Mouse (Mus musculus): ENCODE results near the gene 1700069L16Rik. TPM values are rescaled to one million over a fixed set of nuclear protein-coding genes. Genes with fewer than 3 reads are reported as not detected.

Gene 1700069L16Rik
- polyA plus RNA-seq, 1 experiment from 2014 or later, result not detected

GRCm38 (mm10) chr5:113735345-113736112 is 11.0 kb upstream of the 1700069L16Rik start, which contains the start of gene Ficd:
Ficd (plus strand) TSS chr5:113735803.
- Histone ChIP-seq H3K9ac (ENCODE audit: low read length) (peak within 1 kb of the TSS; percentile 78), H3K4me2 (peak within 1 kb of the TSS; percentile 57), H3K4me3 (ENCODE audit: low read depth, low read length) (peak within 1 kb of the TSS; percentile 64), H3K27ac (ENCODE audit: low read depth, low read length) (peak within 1 kb of the TSS; percentile 93), H3K27me3 (ENCODE audit: control insufficient read depth, insufficient read depth, low read length) (no peaks in the 10 kb centered on the region), H3K9me3 (ENCODE audit: control insufficient read depth, low read length) (no peaks in the 10 kb centered on the region), H3K4me1 (ENCODE audit: control insufficient read depth, insufficient read depth, low read length) (peaks cover 17% of the 10 kb centered on the region), H3K36me3 (ENCODE audit: control insufficient read depth, insufficient read depth, low read length) (peaks cover 2% of the 10 kb centered on the region; the same call in 1 of the 2 replicates)
- ATAC-seq (ENCODE audit: low FRiP score) (peak; percentile 95), DNase-seq (ENCODE audit: low spot score, missing footprints) (peak; percentile 99)
- whole genome bisulfite sequencing, result 1% methylated on average over 69 of the region's 71 CpGs

- Histone ChIP-seq H3K9ac (ENCODE audit: low read length) (peak overlapping the region; percentile 69), H3K9me3 (ENCODE audit: control insufficient read depth, low read length) (no peaks in the 10 kb centered on the region), H3K27ac (ENCODE audit: low read depth, low read length) (peak overlapping the region; percentile 93), H3K36me3 (ENCODE audit: control insufficient read depth, insufficient read depth, low read length) (no peaks in the 10 kb centered on the region), H3K27me3 (ENCODE audit: control insufficient read depth, insufficient read depth, low read length) (no peaks in the 10 kb centered on the region), H3K4me3 (ENCODE audit: low read depth, low read length) (peak overlapping the region; percentile 64), H3K4me1 (ENCODE audit: control insufficient read depth, insufficient read depth, low read length) (peaks cover 21% of the 10 kb centered on the region), H3K4me2 (peak overlapping the region; percentile 57)
- 23% methylated on average over 7 of the region's 7 CpGs for WGBS
- ATAC-seq (ENCODE audit: low FRiP score) (peak; percentile 52), DNase-seq (ENCODE audit: low spot score, missing footprints) (peak; percentile 85)
These were observed 10.4 kb upstream of the 1700069L16Rik start for GRCm38 (mm10) chr5:113735023-113735344.

GRCm38 (mm10) chr5:113734376-113734775 is 9.8 kb upstream of the 1700069L16Rik start:
- WGBS, result 67% methylated on average over 5 of the region's 5 CpGs
- ATAC-seq (ENCODE audit: low FRiP score), result no peak
- no peak overlapping the region for H3K4me3 ChIP-seq (ENCODE audit: low read depth, low read length)
- no peak overlapping the region for H3K27ac ChIP-seq (ENCODE audit: low read depth, low read length)
- peaks cover 21% of the 10 kb centered on the region for H3K4me1 ChIP-seq (ENCODE audit: control insufficient read depth, insufficient read depth, low read length)
- H3K27me3 ChIP-seq (ENCODE audit: control insufficient read depth, insufficient read depth, low read length), result no peaks in the 10 kb centered on the region
- no peak for DNase-seq (ENCODE audit: low spot score, missing footprints)
- no peak overlapping the region for H3K4me2 ChIP-seq
- no peaks in the 10 kb centered on the region for H3K36me3 ChIP-seq (ENCODE audit: control insufficient read depth, insufficient read depth, low read length)
- H3K9ac ChIP-seq (ENCODE audit: low read length), result no peak overlapping the region
- H3K9me3 ChIP-seq (ENCODE audit: control insufficient read depth, low read length), result no peaks in the 10 kb centered on the region

DNA sequence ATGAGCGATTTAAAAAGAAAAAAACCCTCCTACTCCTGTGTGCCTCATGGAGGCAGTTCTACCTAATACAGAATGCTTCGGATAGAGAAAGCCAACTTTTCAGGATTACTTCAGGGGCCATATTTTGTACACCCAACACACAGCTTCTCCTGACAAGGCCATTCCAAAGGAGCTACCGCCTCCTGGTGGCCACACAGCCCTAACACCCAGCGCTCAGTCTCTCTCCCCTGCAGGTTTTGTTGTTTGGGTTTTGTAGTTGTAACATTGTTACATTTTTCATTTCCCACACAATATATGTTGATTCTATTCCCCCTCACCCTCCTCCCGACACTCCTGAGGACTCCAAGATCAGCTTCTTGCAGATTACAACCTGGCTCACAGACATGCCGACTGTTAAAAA is 7.6 kb upstream of the 1700069L16Rik start:
- no peak overlapping the region for H3K4me2 ChIP-seq
- 31% methylated on average over 6 of the region's 6 CpGs for WGBS
- no peaks in the 10 kb centered on the region for H3K36me3 ChIP-seq (ENCODE audit: control insufficient read depth, insufficient read depth, low read length)
- peaks cover 21% of the 10 kb centered on the region for H3K4me1 ChIP-seq (ENCODE audit: control insufficient read depth, insufficient read depth, low read length)
- no peaks in the 10 kb centered on the region for H3K9me3 ChIP-seq (ENCODE audit: control insufficient read depth, low read length)
- ATAC-seq (ENCODE audit: low FRiP score) (no peak), DNase-seq (ENCODE audit: low spot score, missing footprints) (peak; percentile 89)
- H3K9ac ChIP-seq (ENCODE audit: low read length), result no peak overlapping the region
- H3K27me3 ChIP-seq (ENCODE audit: control insufficient read depth, insufficient read depth, low read length), result no peaks in the 10 kb centered on the region
- H3K4me3 ChIP-seq (ENCODE audit: low read depth, low read length), result no peak overlapping the region
- no peak overlapping the region for H3K27ac ChIP-seq (ENCODE audit: low read depth, low read length)

DNA sequence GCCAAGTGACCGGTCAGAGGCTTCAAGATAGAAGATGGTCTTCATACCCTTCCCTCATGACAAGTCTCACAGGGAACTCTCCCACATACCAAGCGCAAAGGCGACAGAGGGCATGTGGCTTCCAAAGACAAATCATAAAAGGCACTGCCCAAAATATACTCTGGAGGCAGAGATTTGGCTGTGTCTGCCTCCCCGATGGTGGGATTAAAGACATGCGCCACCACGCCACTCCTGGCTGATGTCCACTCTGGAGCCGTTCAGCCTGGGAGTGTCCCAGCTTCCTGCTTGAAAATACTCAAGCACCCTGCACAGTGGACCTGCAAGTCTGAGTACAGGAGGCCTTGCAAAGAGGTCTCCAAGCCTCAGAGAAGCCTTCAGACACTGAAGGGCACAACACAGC is 6.6 kb upstream of the 1700069L16Rik start:
- no peaks in the 10 kb centered on the region for H3K9me3 ChIP-seq (ENCODE audit: control insufficient read depth, low read length)
- no peak overlapping the region for H3K4me2 ChIP-seq
- no peak overlapping the region for H3K9ac ChIP-seq (ENCODE audit: low read length)
- WGBS, result 83% methylated on average over 7 of the region's 7 CpGs
- no peak for DNase-seq (ENCODE audit: low spot score, missing footprints)
- peaks cover 12% of the 10 kb centered on the region for H3K4me1 ChIP-seq (ENCODE audit: control insufficient read depth, insufficient read depth, low read length)
- H3K4me3 ChIP-seq (ENCODE audit: low read depth, low read length), result no peak overlapping the region
- no peak for ATAC-seq (ENCODE audit: low FRiP score)
- H3K27me3 ChIP-seq (ENCODE audit: control insufficient read depth, insufficient read depth, low read length), result no peaks in the 10 kb centered on the region
- no peak overlapping the region for H3K27ac ChIP-seq (ENCODE audit: low read depth, low read length)
- no peaks in the 10 kb centered on the region for H3K36me3 ChIP-seq (ENCODE audit: control insufficient read depth, insufficient read depth, low read length)

DNA sequence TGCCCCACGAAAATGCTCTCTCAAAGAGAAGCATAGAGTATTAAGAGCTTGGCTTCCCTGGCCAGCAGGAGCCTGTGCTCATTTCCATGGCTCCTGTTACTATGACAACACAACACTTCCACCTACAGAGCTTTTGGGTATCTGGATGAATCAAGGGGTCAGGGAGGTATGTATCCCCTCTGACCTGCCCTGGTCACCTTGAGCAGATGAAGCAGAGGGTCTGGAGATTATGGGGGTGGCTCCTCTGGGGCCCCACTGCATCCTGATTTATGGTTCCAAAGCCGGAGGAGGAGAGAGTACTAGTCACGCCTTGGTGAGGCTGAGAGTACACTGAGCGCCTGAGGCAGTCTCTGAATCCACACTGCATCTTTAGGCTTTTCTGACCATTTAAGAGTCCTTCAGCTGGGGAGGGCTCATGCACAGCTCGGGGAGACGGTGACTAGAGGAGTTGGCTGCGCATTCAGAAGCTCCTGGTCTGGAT is 6.1 kb upstream of the 1700069L16Rik start:
- Histone ChIP-seq H3K27ac (ENCODE audit: low read depth, low read length) (no peak overlapping the region; the same call in 1 of the 2 replicates), H3K27me3 (ENCODE audit: control insufficient read depth, insufficient read depth, low read length) (no peaks in the 10 kb centered on the region), H3K9me3 (ENCODE audit: control insufficient read depth, low read length) (no peaks in the 10 kb centered on the region), H3K4me2 (no peak overlapping the region), H3K4me1 (ENCODE audit: control insufficient read depth, insufficient read depth, low read length) (peaks cover 12% of the 10 kb centered on the region), H3K4me3 (ENCODE audit: low read depth, low read length) (no peak overlapping the region), H3K36me3 (ENCODE audit: control insufficient read depth, insufficient read depth, low read length) (no peaks in the 10 kb centered on the region), H3K9ac (ENCODE audit: low read length) (no peak overlapping the region)
- 60% methylated on average over 7 of the region's 7 CpGs for WGBS
- ATAC-seq (ENCODE audit: low FRiP score), result no peak
- DNase-seq (ENCODE audit: low spot score, missing footprints), result no peak

GRCm38 (mm10) chr5:113728691-113729090 is 4.1 kb upstream of the 1700069L16Rik start:
- no peak overlapping the region for H3K4me3 ChIP-seq (ENCODE audit: low read depth, low read length)

DNA sequence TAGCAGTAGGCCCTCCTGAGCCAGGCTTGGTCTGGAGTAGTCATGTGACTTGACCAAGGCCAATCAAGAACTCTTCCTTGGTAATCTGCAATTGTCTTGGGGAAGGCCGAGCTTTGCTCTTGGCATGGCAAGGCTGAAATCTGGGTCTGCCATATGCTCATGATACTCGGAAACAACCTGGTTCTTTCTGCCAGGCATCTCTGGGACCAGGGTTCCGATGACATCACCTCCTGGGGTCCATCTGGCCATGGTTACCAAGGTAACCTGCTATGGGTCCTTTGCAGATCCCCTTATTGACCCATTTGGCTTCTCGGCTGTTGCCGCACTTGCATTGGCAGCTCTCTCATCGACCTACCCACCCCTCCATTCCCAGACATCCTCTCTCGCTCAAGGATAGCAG is 3.4 kb upstream of the 1700069L16Rik start:
- Histone ChIP-seq H3K4me3 (ENCODE audit: low read depth, low read length) (no peak overlapping the region), H3K9me3 (ENCODE audit: control insufficient read depth, low read length) (no peaks in the 10 kb centered on the region), H3K4me1 (ENCODE audit: control insufficient read depth, insufficient read depth, low read length) (peaks cover 7% of the 10 kb centered on the region), H3K9ac (ENCODE audit: low read length) (no peak overlapping the region), H3K4me2 (no peak overlapping the region), H3K36me3 (ENCODE audit: control insufficient read depth, insufficient read depth, low read length) (no peaks in the 10 kb centered on the region), H3K27ac (ENCODE audit: low read depth, low read length) (no peak overlapping the region), H3K27me3 (ENCODE audit: control insufficient read depth, insufficient read depth, low read length) (no peaks in the 10 kb centered on the region)
- DNase-seq (ENCODE audit: low spot score, missing footprints), result no peak
- no peak for ATAC-seq (ENCODE audit: low FRiP score)
- WGBS, result 77% methylated on average over 7 of the region's 7 CpGs

More at GRCm38 (mm10) chr5:113728691-113729090, 4.1 kb upstream of the 1700069L16Rik start:
- no peak for DNase-seq (ENCODE audit: low spot score, missing footprints)
- Histone ChIP-seq H3K4me1 (ENCODE audit: control insufficient read depth, insufficient read depth, low read length) (peaks cover 7% of the 10 kb centered on the region), H3K27ac (ENCODE audit: low read depth, low read length) (no peak overlapping the region), H3K36me3 (ENCODE audit: control insufficient read depth, insufficient read depth, low read length) (no peaks in the 10 kb centered on the region), H3K4me2 (no peak overlapping the region), H3K27me3 (ENCODE audit: control insufficient read depth, insufficient read depth, low read length) (no peaks in the 10 kb centered on the region), H3K9ac (ENCODE audit: low read length) (no peak overlapping the region), H3K9me3 (ENCODE audit: control insufficient read depth, low read length) (no peaks in the 10 kb centered on the region)
- no peak for ATAC-seq (ENCODE audit: low FRiP score)
- 91% methylated on average over 7 of the region's 7 CpGs for WGBS

GRCm38 (mm10) chr5:113727238-113727637 is 2.7 kb upstream of the 1700069L16Rik start:
- Histone ChIP-seq H3K27ac (ENCODE audit: low read depth, low read length) (no peak overlapping the region), H3K4me2 (no peak overlapping the region), H3K4me1 (ENCODE audit: control insufficient read depth, insufficient read depth, low read length) (peaks cover 7% of the 10 kb centered on the region), H3K9ac (ENCODE audit: low read length) (no peak overlapping the region), H3K4me3 (ENCODE audit: low read depth, low read length) (no peak overlapping the region), H3K9me3 (ENCODE audit: control insufficient read depth, low read length) (no peaks in the 10 kb centered on the region), H3K36me3 (ENCODE audit: control insufficient read depth, insufficient read depth, low read length) (no peaks in the 10 kb centered on the region), H3K27me3 (ENCODE audit: control insufficient read depth, insufficient read depth, low read length) (no peaks in the 10 kb centered on the region)
- ATAC-seq (ENCODE audit: low FRiP score), result no peak
- 67% methylated on average over 12 of the region's 12 CpGs for WGBS
- no peak for DNase-seq (ENCODE audit: low spot score, missing footprints)

Data from midbrain, embryonic 11.5 days (tissue).